Mouse (Mus musculus) gastrocnemius, adult 18-20 months (tissue): ENCODE measurements around the gene Ttc7. TPM values are rescaled to one million over a fixed set of nuclear protein-coding genes. Genes with fewer than 3 reads are reported as not detected.

Experiments used
- DNase-seq: peaks from one replicate; pipeline ENCODE4 v3.0.0; 2021; ENCODE audit warnings: low spot score
- total RNA-seq, 2 experiments: library from RNA; stranded (reverse); gene quantifications; 2 replicates each; pipeline ENCODE4 v1.2.3; 2021

Gene Ttc7
- total RNA-seq, 2 experiments from 2014 or later = 8.6 to 10.6 TPM

DNA sequence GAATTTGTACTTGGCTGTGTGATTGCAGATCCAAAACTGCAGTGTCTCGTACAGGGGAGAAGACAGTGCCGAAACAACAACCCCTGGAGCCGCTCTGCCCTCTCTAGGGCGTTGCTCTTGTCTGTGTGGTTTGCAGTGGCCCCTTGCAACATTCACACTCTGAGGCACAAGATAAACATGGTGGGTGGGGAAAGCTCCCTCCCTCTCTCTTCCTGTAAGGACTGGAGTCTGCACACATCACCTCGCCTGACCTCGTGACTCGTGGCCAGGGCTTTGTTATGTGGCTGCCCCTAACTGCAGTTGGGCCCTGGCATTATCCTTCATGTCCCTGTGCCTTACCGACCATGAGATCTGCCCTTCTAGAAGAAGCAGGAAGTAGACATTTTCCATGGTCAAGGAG lies 82.6 kb downstream of the Ttc7 start:
- DNase-seq = no peak

- no peak for DNase-seq
These were observed 83.8 kb downstream of the Ttc7 start for GRCm38 (mm10) chr17:87366520-87366919.

DNA sequence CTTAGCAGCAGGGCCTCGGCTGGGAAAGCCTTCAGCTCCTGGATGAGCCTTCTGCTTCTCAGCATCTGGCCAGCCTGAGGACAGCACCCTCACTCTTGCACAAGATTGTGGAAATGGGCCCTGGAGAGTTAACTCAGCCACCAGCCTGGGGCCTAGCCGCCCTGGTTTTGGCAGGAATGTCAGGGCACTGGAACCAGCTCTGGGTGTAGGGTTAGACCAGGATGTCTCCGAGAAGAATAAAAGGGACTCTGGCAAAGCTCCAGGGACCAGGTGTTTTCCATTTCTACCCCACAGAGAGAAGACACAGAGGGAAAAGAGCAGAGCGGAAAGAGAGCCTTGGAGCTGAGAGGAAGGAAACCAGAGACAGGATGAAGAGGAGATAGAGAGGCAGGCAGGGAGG lies 84.5 kb downstream of the Ttc7 start:
- DNase-seq = no peak

- DNase-seq = peak; percentile 89
These were observed 85.0 kb downstream of the Ttc7 start for GRCm38 (mm10) chr17:87367640-87368039.

DNA sequence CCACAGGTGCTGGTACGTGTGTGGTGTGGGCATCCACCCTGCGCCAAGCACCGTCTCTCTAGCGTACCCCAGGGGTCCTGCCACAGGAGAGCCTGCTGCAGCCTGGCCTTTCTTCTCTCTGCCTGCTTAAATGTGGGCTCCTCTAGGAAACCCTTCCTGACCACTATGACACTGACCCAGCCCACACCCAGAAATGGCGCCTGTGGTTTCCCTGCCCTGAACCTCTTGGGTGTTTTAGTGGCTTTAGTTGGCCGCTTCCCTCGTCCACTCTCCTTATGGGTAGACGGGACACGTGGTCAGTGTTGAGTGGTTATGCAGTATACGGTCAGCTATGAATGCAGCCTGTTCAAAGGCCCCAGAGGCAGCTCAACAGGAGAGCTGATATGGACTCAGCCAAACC lies 85.8 kb downstream of the Ttc7 start:
- DNase-seq = no peak

DNA sequence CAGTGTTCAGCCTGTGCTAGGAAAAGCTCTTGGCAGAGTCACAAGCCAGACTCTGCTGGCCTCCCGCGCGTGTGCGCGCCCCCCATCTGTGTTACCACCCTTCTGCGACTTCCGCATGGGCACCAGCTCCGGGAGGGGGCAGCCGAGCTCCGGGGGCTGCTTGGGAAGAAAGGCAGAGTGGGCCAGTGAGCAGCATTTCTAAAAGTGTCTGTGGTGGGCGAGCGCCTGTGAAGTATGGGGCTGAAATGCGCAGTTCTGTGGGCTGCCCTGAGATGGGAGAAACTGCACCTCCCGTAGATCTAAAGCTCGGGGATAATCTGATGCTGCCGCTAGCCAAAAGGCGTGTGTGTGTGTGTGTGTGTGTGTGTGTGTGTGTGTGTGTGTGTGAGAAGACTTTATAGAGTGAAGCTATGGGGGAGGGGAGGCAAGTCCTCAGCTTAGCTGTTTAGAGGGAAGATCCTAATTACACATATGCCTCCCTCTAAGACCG lies 86.6 kb downstream of the Ttc7 start:
- no peak for DNase-seq

DNA sequence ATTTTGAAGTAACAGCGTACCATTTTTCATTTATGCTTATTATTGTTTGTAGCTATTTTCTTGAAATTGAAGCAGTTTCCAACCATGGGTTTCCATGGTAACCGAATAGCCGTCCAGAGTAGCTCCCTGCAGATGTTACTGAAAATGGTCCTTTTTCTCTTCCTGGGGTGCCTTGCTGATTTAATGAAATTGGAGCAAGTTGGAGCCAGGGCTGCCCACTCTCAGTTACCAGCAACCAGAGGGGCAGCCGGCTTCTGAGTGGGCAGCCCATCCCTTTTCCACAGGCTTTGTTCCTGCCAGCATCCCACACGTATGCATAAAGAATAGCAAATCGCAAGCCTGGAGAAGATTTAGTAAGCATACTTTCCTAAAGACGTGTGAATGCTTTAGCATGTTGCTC lies 89.5 kb downstream of the Ttc7 start:
- DNase-seq = no peak

GRCm38 (mm10) chr17:87373327-87373726 lies 90.6 kb downstream of the Ttc7 start:
- DNase-seq = no peak

GRCm38 (mm10) chr17:87375941-87376511 lies 93.3 kb downstream of the Ttc7 start:
- DNase-seq = no peak

DNA sequence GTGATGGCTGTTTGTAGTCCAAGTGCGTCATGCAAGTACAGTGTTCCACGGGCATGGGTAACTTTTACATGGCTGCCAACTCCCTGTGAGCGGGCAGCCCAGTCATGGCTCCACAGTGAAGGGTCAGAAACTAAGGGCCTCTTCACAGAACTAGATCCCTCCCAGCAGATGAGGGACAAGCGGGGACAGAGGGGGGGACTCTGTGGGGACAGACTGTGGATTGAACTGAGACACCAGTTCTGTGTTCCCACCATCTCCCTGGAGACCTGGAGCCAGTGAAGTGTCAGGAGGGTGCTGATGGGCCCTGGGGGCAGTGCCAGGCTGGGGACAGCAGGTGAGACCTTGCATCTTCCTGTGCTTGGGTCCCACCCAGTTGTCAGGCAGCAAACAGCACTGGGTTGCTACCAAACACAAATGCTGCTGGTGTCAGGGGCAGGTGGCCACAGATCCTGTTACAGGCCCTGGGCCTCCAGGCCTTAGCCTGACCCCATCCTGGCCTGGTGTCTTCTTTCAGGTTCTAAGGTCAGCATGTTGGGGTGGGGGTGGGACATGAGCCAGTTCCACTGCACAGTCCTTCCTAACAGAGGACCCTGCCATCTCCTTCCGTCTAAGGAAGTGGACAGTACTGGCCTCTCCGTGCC lies 94.3 kb downstream of the Ttc7 start:
- peak; percentile 82 for DNase-seq

DNA sequence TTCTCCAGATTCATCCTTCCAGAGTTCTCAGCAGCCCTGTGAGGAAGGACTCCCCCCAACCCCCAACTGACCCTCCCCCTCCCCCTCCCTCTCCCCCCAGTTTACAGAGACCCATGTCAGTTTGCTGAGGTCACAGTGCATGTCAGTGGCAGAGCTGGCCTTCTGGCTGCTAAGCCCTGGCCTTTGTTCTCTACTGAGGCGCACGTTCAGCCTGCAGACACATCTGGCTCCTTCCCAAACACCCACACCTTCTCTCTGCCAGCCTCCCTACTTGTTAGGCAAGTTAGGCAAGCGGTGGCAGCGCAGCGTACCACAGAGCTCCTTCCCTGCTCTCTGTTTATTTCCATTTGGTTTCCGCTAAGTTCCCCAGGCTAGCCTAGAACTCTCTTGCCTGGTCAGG lies 94.8 kb downstream of the Ttc7 start:
- no peak for DNase-seq

- DNase-seq = peak; percentile 65
These were observed 95.9 kb downstream of the Ttc7 start for GRCm38 (mm10) chr17:87378354-87379159.

DNA sequence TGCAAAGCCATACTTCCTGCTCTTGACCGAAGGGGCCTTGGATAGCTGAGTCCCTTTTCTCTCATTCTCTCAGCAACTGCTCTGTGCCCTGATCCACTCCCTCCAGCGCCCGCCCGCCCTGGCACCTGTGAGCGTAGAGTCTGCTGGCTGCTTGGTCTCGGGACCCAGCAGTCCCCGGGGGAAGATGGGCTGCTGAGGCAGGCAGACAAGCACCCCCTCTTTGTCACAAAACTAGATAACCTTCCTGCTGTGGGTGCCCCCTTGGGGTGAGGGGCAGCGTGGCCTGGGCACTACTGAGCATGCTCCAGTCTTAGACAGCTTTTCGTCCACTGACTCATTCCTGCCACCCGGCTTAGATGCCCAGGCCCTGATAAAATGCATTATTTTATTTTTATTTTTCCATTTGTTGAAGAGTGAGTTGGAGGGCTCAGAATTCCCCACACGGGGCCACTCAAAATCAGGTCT lies 96.5 kb downstream of the Ttc7 start:
- no peak for DNase-seq

DNA sequence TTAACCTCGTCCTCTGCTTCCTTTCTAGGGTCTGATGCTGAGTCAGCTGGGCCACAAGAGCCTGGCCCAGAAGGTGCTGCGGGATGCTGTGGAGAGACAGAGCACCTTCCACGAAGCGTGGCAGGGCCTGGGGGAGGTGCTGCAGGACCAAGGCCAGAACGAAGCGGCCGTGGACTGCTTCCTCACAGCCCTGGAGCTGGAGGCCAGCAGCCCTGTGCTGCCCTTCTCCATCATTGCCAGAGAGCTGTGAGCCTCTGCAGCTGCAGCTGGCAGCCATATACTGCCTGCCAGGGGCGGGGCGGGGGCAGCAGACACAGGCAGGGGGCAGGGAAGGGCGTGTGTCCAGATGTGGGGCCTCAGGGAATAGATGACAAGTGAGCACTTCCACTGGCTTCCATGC lies 97.1 kb downstream of the Ttc7 start:
- DNase-seq = no peak

- DNase-seq = no peak
These were observed 98.0 kb downstream of the Ttc7 start for GRCm38 (mm10) chr17:87380681-87381080.

DNA sequence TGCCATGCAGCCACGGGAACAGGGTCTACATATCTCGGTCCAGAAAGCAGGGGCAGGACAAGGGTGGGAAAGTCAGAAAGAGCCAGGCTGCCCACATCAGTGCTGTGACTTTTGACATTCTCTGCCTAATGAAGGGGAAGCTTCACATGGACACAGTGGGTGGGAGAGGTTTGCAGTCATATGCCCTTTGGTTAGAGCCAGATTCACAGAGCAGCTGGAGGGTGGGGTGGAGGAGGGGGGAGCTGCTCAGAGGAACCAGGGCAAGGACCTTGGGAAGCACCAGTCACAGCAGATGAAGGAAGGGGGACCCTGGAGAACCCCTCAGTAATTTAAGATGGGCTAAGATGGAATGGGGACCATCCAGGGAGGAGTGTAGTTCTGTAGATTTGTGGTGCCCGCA lies 103.1 kb downstream of the Ttc7 start:
- DNase-seq = no peak

DNA sequence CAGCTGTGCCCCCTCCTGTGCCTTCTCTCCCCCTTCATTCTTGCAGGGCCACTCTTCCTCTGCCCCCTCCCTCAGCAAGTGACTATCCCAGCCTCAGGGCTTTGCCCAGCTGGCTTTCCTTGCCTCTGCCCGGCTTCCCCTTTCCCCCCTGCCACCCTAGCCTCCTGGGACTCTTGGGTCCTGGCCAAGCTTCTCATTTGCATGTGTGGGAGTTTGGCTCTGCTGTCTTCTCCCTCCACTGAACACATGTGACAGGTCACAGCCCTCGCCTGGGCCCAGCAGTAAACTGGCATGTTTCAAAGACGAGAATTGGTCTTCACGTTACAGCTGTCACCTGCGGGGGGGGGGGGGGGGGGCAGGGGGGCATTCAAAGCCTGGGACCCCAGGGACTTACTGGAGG lies 104.4 kb downstream of the Ttc7 start:
- no peak for DNase-seq

GRCm38 (mm10) chr17:87391242-87391641 lies 108.6 kb downstream of the Ttc7 start:
- DNase-seq = peak; percentile 68

DNA sequence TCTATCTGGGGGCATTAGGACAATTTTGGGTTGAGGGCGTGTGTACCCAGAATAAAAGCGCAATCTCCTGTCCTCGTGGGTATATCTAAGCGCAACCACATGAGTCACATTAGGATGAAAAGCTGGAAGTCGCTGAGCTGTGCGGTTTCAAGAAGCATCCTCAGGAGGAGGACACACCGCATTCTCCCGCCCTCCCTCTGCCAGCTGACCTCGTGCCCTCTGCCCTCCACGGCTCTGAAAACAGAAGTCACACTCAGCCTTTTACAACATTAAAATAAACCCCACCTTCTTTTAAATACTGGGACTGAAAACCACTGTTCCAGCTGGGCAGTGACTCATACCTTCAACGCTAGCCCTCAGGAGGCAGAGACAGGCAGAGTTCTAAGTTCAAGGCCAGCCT lies 114.4 kb downstream of the Ttc7 start:
- DNase-seq = no peak

- no peak for DNase-seq
These were observed 119.8 kb downstream of the Ttc7 start for GRCm38 (mm10) chr17:87402444-87402843.

DNA sequence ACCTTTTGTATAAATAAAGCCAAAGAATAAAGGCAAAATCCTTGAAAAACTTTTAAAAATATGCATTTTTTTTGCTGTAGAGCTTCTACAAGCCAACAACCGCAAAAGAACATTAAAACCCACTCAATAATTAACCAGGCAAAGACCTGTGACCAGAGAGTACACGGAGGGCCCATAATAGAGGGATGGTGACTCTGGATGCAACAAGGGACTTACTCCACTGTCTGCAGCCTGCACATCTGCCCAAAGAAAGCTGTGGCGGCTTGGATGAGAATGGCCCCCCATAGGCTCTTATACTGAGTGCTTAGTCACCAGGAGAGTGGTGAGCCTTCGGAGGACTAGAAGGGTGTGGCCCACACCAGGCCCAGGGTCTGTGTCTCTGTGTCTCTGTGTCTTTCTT lies 120.8 kb downstream of the Ttc7 start:
- no peak for DNase-seq

DNA sequence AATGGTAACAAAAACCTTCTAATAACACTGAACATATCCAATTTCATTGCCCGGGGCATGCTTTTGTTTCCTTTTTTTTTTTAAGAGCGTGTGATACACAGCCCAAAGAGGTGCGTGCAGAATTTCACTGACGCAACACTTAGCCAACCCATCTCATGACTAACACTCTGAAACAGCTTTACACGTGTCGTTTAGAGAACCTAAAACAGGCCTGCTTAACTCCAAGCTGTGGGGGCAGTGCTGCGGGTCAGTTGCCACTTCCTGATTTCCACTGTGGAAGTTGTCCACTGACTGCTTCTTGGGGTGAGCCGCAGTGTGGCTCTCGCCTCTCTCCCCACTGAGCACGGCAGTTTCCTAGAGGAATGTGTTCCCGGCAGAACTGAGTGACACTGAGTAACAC lies 122.9 kb downstream of the Ttc7 start:
- DNase-seq = no peak

DNA sequence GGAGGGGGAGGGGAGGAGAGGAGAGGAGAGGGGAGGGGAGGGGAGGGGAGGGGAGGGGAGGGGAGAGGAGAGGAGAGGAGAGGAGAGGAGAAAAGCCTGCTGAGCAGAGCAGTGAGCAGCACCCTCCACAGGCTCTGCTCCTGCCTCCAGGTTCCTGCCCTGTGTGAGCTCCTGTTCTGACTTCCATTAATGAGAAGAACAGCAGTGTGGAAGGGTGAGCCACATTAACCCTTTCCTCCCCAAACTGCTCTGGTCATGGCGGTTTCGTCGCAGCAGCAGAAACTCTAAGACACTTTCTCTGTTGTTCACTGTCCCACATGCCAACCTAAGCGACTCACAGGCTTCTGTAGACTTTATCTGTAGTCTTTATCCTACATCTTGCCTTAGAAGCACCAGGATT lies 124.0 kb downstream of the Ttc7 start:
- no peak for DNase-seq
